Mouse (Mus musculus) heart, adult 2 months (tissue): ENCODE measurements around the gene Etv3. TPM values are rescaled to one million over a fixed set of nuclear protein-coding genes. Genes with fewer than 3 reads are reported as not detected.
A peak's percentile ranks its signal among the peaks of the same experiment; 100 is the strongest.

Experiments
- DNase-seq, 2 experiments: peaks; one replicate each; pipeline ENCODE4 v3.0.0; 2021
- H3K27ac ChIP-seq: fragments of 200-600 bp; 2 replicates; pipeline ENCODE4 v1.8.1; 2022
- H3K27me3 ChIP-seq: fragments of 200-500 bp; 2 replicates; pipeline ENCODE4 v1.6.1; 2012; ENCODE audit warnings: mild to moderate bottlenecking, low read length, inconsistent platforms, mixed read lengths; ENCODE audit not compliant: control insufficient read depth, insufficient read depth
- H3K36me3 ChIP-seq: fragments of 200-500 bp; 2 replicates; pipeline ENCODE4 v1.6.1; 2012; ENCODE audit warnings: low read length, inconsistent platforms; ENCODE audit not compliant: control insufficient read depth, insufficient read depth
- H3K4me1 ChIP-seq: fragments of 200-500 bp; 2 replicates; pipeline ENCODE4 v1.6.1; 2011; ENCODE audit warnings: low read length; ENCODE audit not compliant: control insufficient read depth, insufficient read depth
- H3K4me3 ChIP-seq: fragments of 200-600 bp; 2 replicates; pipeline ENCODE4 v1.8.1; 2022
- H3K79me2 ChIP-seq: fragments of 200-500 bp; replicated peaks from 2 replicates; pipeline ENCODE4 v1.6.1; 2012; ENCODE audit warnings: mild to moderate bottlenecking, inconsistent platforms, low read length, moderate library complexity, mixed read lengths; ENCODE audit not compliant: control insufficient read depth, insufficient read depth
- H3K9ac ChIP-seq: fragments of 200-500 bp; 2 replicates; pipeline ENCODE4 v1.6.1; 2012; ENCODE audit warnings: low read depth, mild to moderate bottlenecking, control low read depth, inconsistent platforms, low read length, mixed read lengths
- CTCF ChIP-seq: fragments of 200-600 bp; IDR thresholded peaks from 2 replicates; pipeline ENCODE4 v1.8.1; 2022; ENCODE audit warnings: antibody characterized with exemption, mild to moderate bottlenecking, moderate library complexity
- EP300 ChIP-seq: fragments of 200-500 bp; IDR thresholded peaks from 2 replicates; pipeline ENCODE4 v1.6.1; 2011; ENCODE audit warnings: low read depth, low read length, control low read depth; ENCODE audit not compliant: insufficient read depth
- POLR2A ChIP-seq: fragments of 200-500 bp; IDR thresholded peaks from 2 replicates; pipeline ENCODE4 v1.6.1; 2011; ENCODE audit warnings: mild to moderate bottlenecking, low read depth, low read length, control low read depth; ENCODE audit not compliant: insufficient read depth
- WGBS: fragments of 180-500 bp; shearing (Covaris S2); methylation state at CpG from one replicate; pipeline ENCODE4 v1.1.7; 2018; 5-methylcytosine and 5-hydroxymethylcytosine counted together
- intact Hi-C: fragments of 180-260 bp; cut with DNase I; formaldehyde crosslinking; loops from one replicate; pipeline ENCODE4 v1.15.1; 2025
- polyA plus RNA-seq: library from polyadenylated mRNA; depleted of rRNA; stranded (reverse); fragments of >200 nt; gene quantifications from 2 replicates; pipeline ENCODE4 v1.2.3, GENCODE M21; 2012
- total RNA-seq, 2 experiments: library from RNA; stranded (reverse); gene quantifications; 2 replicates each; pipeline ENCODE4 v1.2.3; 2021

Gene Etv3
- total and polyA plus RNA-seq, 3 experiments: 9.0 to 18.5 (median 17.7) TPM

DNA sequence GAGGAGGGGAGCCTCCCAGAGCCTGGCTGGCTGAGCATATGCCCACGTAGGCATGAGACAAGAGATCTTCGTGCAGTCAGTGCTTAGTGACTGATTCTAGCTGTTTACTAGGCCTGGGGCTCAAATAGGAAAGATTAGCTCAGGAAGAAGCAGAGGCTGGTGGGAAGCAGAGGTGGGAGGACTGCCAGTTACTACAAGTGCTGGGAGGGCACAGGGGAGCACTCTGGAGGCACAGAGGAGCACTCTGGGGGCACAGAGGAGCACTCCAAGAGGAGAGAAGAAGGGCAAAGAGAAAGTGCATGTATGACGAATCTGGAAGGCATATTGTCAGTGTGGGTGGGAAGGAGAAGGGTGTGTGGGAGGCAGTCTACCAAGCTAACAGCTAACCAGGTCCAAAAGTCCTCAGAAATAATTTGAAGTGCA lies 30.9 kb downstream of the Etv3 start:
- no peak overlapping the region for H3K4me3 ChIP-seq
- no peak overlapping the region for H3K9ac ChIP-seq
- no peak overlapping the region for H3K27ac ChIP-seq
- no peak for TF ChIP-seq EP300
- TF ChIP-seq CTCF: no peak
- TF ChIP-seq POLR2A: no peak
- H3K4me1 ChIP-seq: peaks cover 5% of the 10 kb centered on the region
- no peaks in the 10 kb centered on the region for H3K36me3 ChIP-seq
- no peak for DNase-seq
- no peaks in the 10 kb centered on the region for H3K27me3 ChIP-seq
- intact Hi-C loops: no loop called here
- WGBS: 63% methylated on average over 3 of the region's 3 CpGs
- no peaks in the 10 kb centered on the region for H3K79me2 ChIP-seq

DNA sequence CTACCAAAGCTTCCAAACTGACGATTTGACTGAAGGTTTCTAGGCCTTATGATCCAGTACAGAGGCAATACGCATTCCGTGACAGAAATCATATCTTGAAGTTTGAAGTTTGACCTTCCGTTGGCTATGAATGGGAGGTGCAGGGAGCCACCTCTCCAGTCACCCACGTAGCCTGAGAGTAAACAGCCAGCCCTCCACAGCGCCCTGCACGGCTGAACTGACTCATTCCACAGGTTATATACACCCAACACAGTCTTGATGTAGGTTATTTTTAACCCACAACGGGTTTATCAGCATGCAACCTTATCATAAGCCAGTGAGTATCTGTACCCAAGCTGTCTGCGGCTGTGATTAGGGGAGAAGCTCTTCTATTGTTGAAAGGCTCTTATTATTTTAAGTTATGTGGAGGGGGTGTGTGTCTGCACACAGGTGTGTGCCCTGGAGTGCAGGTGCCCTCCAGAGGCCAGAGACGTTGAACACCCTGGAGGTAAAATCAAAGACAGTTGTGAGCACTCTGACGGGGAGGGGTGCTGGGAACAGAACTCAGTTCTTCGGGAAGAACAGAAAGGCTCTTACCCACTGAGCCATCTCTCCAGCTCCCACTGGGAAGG lies 31.6 kb downstream of the Etv3 start:
- Histone ChIP-seq H3K9ac (no peak overlapping the region), H3K4me1 (peaks cover 5% of the 10 kb centered on the region), H3K27me3 (no peaks in the 10 kb centered on the region), H3K4me3 (no peak overlapping the region), H3K27ac (no peak overlapping the region), H3K36me3 (no peaks in the 10 kb centered on the region), H3K79me2 (no peaks in the 10 kb centered on the region)
- WGBS: 55% methylated on average over 12 of the region's 12 CpGs
- no peak for TF ChIP-seq EP300
- TF ChIP-seq CTCF: no peak
- no peak for TF ChIP-seq POLR2A
- intact Hi-C loops: no loop called here
- DNase-seq: no peak

DNA sequence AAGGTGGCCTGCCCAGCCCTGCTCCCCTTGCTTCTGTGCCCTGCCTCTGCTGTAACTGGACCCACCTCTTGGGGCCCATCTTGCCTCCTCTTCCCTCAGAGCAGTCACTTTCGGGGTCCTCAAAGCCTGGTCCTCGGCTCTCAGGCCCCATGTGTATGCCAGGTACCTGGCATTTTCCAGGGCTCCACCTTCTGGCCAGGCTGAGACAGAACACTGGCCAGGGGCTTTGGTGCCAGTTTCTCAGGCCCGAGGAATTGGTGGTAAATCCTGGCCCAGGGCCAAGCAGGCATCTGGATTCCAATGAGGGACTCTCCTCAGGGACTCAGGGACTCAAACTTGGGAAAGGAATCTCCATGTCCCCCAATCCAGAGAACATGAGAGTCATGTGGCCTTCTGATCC lies 34.9 kb downstream of the Etv3 start:
- Histone ChIP-seq H3K27ac (no peak overlapping the region), H3K27me3 (no peaks in the 10 kb centered on the region), H3K36me3 (no peaks in the 10 kb centered on the region), H3K4me1 (no peaks in the 10 kb centered on the region; the same call in 1 of the 2 replicates), H3K79me2 (no peaks in the 10 kb centered on the region), H3K4me3 (no peak overlapping the region), H3K9ac (no peak overlapping the region)
- intact Hi-C loops: loop anchor here (2.0 to 5.0 kb wide), 3 partner anchors 31 to 318 kb away; no protein-coding TSS in a partner anchor
- peak; percentile 59 for TF ChIP-seq CTCF
- no peak for TF ChIP-seq EP300
- no peak for TF ChIP-seq POLR2A
- 54% methylated on average over 3 of the region's 3 CpGs for WGBS
- no peak for DNase-seq

DNA sequence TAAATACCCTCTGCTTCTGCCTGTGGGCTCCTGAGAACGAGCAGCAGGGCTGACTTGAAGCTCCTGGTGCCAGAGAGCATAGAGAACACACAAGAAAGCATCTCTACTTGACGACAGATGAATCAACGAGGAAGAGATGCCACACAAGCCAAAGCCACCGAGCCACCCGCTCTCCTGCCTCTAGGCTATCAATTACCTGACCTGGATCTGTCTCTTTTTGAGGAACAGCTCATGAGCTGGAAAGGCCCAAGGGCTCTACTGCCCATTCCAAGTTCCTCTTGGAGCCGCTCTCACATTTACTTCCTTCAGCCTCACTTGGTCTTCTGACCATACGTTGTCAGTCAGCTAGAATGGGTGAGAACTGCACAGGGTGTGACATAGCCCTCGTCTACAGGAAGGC lies 36.2 kb downstream of the Etv3 start:
- H3K9ac ChIP-seq: no peak overlapping the region
- H3K36me3 ChIP-seq: no peaks in the 10 kb centered on the region
- H3K27me3 ChIP-seq: no peaks in the 10 kb centered on the region
- DNase-seq: no peak
- no peak overlapping the region for H3K27ac ChIP-seq
- intact Hi-C loops: loop anchor here (2.0 to 5.0 kb wide), 3 partner anchors 33 to 319 kb away; no protein-coding TSS in a partner anchor
- TF ChIP-seq EP300: no peak
- TF ChIP-seq POLR2A: no peak
- no peak for TF ChIP-seq CTCF
- H3K79me2 ChIP-seq: no peaks in the 10 kb centered on the region
- WGBS: 62% methylated on average over 8 of the region's 8 CpGs
- H3K4me1 ChIP-seq: no peaks in the 10 kb centered on the region; the same call in 1 of the 2 replicates
- no peak overlapping the region for H3K4me3 ChIP-seq

DNA sequence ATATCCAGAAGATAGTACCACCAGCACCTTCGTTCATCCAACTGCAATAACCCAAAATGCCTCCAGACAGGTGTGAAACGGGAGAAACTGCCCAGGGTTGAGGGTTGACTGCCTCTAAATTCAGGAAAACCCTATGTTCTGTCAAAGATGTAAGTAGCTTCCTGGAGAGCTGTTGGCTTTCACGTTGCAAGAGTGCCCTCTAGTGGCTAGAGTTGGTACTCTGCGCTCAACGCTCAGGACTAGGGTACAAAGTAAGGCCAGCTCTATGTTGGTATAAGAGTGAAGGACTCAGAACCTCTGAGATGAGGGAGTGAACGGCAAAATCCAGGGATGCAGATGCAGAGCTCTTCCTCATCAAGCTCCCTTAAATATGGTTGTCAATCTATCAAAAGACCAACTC lies 37.2 kb downstream of the Etv3 start:
- Histone ChIP-seq H3K27me3 (no peaks in the 10 kb centered on the region), H3K4me3 (no peak overlapping the region), H3K4me1 (no peaks in the 10 kb centered on the region; the same call in 1 of the 2 replicates), H3K9ac (no peak overlapping the region), H3K36me3 (no peaks in the 10 kb centered on the region), H3K27ac (no peak overlapping the region), H3K79me2 (no peaks in the 10 kb centered on the region)
- WGBS: under 1% methylated on average over 6 of the region's 6 CpGs
- intact Hi-C loops: loop anchor here (1.0 to 5.0 kb wide), 4 partner anchors 54 to 320 kb away; no protein-coding TSS in a partner anchor
- peak; percentile 92 for TF ChIP-seq EP300
- TF ChIP-seq CTCF: peak; percentile 100
- no peak for TF ChIP-seq POLR2A
- DNase-seq: peak; percentile 80 to 89

DNA sequence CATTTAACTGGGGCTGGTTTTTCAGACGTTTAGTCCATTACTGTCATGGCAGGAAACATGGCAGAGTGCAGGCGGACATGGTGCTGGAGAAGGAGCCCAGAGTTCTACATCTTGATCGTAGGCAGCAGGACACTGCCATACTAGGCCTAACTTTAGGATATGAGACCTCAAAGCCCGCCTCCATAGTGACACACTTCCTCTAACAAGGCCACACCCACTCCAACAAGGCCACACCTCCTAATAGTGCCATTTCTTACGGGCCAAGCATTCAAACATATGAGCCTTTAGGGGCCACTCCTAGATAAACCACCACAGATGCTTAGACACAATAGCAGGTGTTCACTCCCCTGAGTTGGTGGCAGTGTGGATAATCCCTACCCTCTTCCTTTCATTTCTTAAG lies 38.3 kb downstream of the Etv3 start:
- H3K36me3 ChIP-seq: no peaks in the 10 kb centered on the region
- 74% methylated on average over 5 of the region's 5 CpGs for WGBS
- no peak overlapping the region for H3K27ac ChIP-seq
- H3K79me2 ChIP-seq: no peaks in the 10 kb centered on the region
- no peak overlapping the region for H3K9ac ChIP-seq
- intact Hi-C loops: loop anchor here (2.0 to 5.0 kb wide), 3 partner anchors 153 to 321 kb away; no protein-coding TSS in a partner anchor
- no peak for TF ChIP-seq CTCF
- TF ChIP-seq EP300: no peak
- TF ChIP-seq POLR2A: no peak
- DNase-seq: no peak
- H3K4me1 ChIP-seq: no peaks in the 10 kb centered on the region; the same call in 1 of the 2 replicates
- no peak overlapping the region for H3K4me3 ChIP-seq
- H3K27me3 ChIP-seq: no peaks in the 10 kb centered on the region
